Mouse (Mus musculus) hindbrain, embryonic 11.5 days (tissue): ENCODE results near the gene Kras. TPM values are rescaled to one million over a fixed set of nuclear protein-coding genes. Genes with fewer than 3 reads are reported as not detected.

Source experiments
- ATAC-seq: fragments of 200-750 bp; cut with Nextera tagmentation; 2 replicates; pipeline ENCODE4 v1.8.0; 2017; ENCODE audit warnings: mild to moderate bottlenecking, moderate TSS enrichment, moderate library complexity; ENCODE audit not compliant: low FRiP score
- DNase-seq: peaks from one replicate; pipeline ENCODE4 v3.0.0-alpha.2; 2015; ENCODE audit warnings: low spot score
- H3K27ac ChIP-seq: fragments of 300-500 bp; sonication (generic); 2 replicates; pipeline ENCODE4 v1.5.1; 2014; ENCODE audit warnings: mild to moderate bottlenecking, low read depth, low read length
- H3K27me3 ChIP-seq: fragments of 300-500 bp; sonication (generic); 2 replicates; pipeline ENCODE4 v1.6.1; 2014; ENCODE audit warnings: mild to moderate bottlenecking, low read length, moderate library complexity, mixed read lengths; ENCODE audit not compliant: control insufficient read depth, insufficient read depth
- H3K36me3 ChIP-seq: fragments of 300-500 bp; sonication (generic); 2 replicates; pipeline ENCODE4 v1.6.1; 2014; ENCODE audit warnings: mild to moderate bottlenecking, low read length, moderate library complexity, mixed read lengths; ENCODE audit not compliant: control insufficient read depth, insufficient read depth
- H3K4me1 ChIP-seq: fragments of 300-500 bp; sonication (generic); replicated peaks from 2 replicates; pipeline ENCODE4 v1.6.1; 2014; ENCODE audit warnings: low read length, mixed read lengths; ENCODE audit not compliant: control insufficient read depth, insufficient read depth
- H3K4me2 ChIP-seq: fragments of 300-500 bp; sonication (generic); replicated peaks from 2 replicates; pipeline ENCODE4 v1.6.1; 2014; ENCODE audit warnings: mild to moderate bottlenecking, low read depth, low read length
- H3K4me3 ChIP-seq: fragments of 300-500 bp; sonication (generic); 2 replicates; pipeline ENCODE4 v1.5.1; 2014; ENCODE audit warnings: low read depth, low read length
- H3K9ac ChIP-seq: fragments of 300-500 bp; sonication (generic); 2 replicates; pipeline ENCODE4 v1.6.1; 2014; ENCODE audit warnings: low read depth, low read length
- H3K9me3 ChIP-seq: fragments of 300-500 bp; sonication (generic); 2 replicates; pipeline ENCODE4 v1.6.1; 2016; ENCODE audit warnings: low read length; ENCODE audit not compliant: control insufficient read depth
- WGBS: fragments of 180-500 bp; shearing (Covaris S2); extraction: QIAGEN DNeasy Blood & Tissue Kit; methylation state at CpG from one replicate; pipeline ENCODE4 v1.1.7; 2014; 5-methylcytosine and 5-hydroxymethylcytosine counted together
- polyA plus RNA-seq: library from polyadenylated mRNA; unstranded; fragments of >200 nt; fragmentation: Nextera tagmentation; extraction: Ambion mirVana; gene quantifications from 2 replicates; pipeline ENCODE4 v1.2.1, GENCODE M21; 2014

Gene Kras
- polyA plus RNA-seq, 1 experiment from 2014 or later = 129 TPM

DNA sequence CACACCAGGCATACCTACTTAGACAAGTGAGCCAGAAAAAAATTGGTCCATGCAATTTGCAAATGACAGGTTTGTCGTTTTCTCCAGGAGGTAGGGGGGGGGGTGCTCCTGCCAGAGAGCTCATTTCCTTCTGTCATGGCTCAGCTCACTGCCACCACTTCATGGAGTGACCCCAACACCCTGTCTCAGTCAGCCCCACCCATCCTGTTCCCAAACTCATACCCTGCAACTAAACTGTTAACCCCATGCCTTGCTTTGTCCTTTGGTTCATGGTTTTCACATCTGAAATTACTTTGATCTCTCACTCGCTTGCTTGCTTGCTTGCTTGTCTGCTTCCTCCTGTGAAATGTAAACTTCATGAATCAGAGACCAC is 6.6 kb upstream of the Kras start:
- DNase-seq = no peak
- no peaks in the 10 kb centered on the region for H3K36me3 ChIP-seq
- no peak overlapping the region for H3K27ac ChIP-seq
- no peaks in the 10 kb centered on the region for H3K4me1 ChIP-seq
- WGBS = 58% methylated on average over 2 of the region's 2 CpGs
- H3K4me2 ChIP-seq = no peak overlapping the region
- H3K9ac ChIP-seq = no peak overlapping the region
- no peak overlapping the region for H3K4me3 ChIP-seq
- ATAC-seq = no peak
- H3K9me3 ChIP-seq = no peaks in the 10 kb centered on the region
- H3K27me3 ChIP-seq = no peaks in the 10 kb centered on the region

DNA sequence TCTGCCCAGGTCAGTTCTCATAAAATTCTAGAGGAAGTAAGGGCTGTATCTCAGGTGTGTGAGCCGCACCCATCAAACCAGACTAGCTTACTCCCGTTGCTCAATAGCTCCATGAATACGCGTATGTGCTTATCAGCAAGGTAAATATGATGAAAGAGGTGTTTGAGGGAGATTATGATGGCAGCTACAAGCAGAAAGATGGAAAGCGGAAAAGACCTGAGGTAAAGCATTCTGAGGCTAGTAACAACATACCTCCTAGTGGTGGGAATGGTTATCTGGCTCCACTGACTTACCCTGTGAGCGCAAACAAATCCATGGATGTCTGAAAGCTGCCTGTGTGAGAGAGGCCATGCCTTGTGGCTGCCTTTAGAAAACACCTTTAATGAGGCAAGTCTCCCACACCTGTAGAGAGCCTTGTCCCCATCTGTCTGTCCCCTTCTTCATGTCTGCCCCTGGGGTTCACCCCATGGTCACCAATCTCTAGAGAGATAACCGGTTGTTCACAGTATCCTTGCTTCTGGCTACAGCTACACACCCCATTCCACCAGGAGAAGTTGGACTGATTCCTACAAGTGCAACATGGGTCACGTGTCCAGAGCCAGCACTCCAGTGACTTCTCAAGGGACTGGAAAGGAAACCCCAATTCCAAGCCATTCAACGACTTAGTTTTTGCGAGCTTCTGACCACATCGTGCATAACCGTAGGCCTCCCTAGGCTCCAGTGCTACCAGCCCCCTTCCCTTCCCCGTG is 6.1 kb upstream of the Kras start:
- H3K4me2 ChIP-seq = no peak overlapping the region
- no peak overlapping the region for H3K27ac ChIP-seq
- H3K4me1 ChIP-seq = no peaks in the 10 kb centered on the region
- no peak overlapping the region for H3K4me3 ChIP-seq
- 87% methylated on average over 13 of the region's 13 CpGs for WGBS
- H3K9me3 ChIP-seq = no peaks in the 10 kb centered on the region
- no peaks in the 10 kb centered on the region for H3K36me3 ChIP-seq
- H3K27me3 ChIP-seq = no peaks in the 10 kb centered on the region
- DNase-seq (no peak), ATAC-seq (no peak)
- no peak overlapping the region for H3K9ac ChIP-seq

DNA sequence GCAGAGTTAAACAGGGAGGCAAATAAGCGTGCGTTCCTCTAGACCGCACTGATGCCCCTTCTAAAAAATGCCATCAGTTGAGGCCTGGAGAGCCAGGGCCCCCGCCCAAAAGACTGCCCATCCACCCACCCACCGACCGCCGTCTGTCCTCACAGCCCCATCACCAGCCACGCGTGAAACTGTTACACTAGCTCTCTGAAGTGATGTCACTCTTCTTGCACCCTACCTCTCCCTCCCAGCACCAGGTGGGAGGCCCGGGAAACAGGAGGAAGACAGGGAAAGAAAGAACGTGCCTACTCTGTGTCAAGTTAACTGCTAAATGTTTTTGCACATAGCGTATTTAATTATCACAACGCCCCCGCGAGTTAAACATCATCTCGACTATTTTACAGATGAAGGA is 781 bp upstream of the Kras start:
- peak overlapping the region; percentile 76 for H3K4me2 ChIP-seq
- no peaks in the 10 kb centered on the region for H3K27me3 ChIP-seq
- no peaks in the 10 kb centered on the region for H3K36me3 ChIP-seq
- WGBS = 12% methylated on average over 16 of the region's 16 CpGs
- peak overlapping the region; percentile 89; the same call in 1 of the 2 replicates for H3K27ac ChIP-seq
- peak overlapping the region; percentile 98 for H3K9ac ChIP-seq
- ATAC-seq = no peak; the same call in 1 of the 2 replicates
- peaks cover 2% of the 10 kb centered on the region; the same call in 1 of the 2 replicates for H3K4me1 ChIP-seq
- no peak for DNase-seq
- H3K4me3 ChIP-seq = peak overlapping the region; percentile 93
- H3K9me3 ChIP-seq = no peaks in the 10 kb centered on the region

DNA sequence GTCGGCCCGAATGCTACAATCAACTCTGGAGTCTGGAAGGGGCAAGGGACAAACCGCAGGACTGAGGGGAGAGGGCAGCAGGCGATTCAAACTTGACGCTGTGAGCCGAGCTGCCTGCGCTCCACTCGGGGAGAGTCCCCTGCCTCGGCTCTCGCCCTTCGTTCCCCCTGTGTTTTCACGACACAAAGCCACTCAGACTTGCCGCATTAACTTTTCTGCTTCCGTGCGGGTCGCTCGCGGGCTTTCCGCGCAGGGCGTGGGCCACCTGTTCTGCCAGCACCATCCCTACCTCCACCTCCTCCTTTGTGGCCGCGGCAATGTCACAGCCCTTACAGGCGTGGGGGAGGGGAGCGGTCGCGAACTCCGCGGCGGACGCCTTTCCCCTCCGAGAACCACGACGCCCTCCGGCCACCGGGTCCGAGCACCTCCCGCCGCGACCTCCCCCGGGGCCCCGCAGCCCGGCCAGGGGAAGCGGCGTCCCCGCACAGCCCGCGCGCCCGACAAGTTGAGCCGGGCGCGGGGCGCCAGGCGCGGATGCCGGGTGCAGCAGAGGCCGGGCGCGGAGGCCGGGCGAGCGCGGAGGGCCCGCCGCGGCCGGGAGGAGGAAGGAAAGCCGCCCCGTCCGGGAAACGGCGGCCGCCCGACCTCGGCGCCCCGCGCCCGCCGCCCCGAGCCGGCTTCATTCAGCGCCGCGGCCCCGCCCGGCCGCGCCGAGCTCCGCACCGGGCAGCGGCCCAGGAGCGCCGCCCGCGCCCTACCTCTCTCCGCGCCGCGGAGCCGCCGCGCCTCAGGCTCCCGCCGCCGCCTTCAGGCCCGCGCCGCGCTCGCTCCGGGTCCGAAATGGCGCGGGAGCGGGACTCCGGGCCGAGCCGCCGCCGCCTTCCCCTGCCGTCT is 501 bp downstream of the Kras start:
- peak; percentile 70 for ATAC-seq
- no peaks in the 10 kb centered on the region for H3K36me3 ChIP-seq

DNA sequence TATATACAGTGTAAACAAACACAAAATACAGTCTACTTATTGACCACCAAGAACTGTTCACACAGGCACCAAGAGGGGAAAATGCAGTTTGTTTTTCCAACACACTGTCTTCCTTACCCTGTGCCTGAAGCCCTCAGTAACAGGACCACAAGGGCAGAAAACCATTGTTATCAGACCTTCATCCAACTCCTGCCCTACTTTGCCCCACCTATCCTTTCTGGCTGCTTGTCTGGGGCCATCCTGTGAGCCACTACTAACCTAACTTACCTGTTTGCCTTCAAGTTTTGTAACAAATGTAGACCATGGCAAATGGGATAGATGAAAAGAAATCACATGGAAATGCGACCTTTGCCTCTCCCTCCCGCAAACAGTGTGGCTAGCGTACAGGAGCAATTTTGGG is 2.2 kb downstream of the Kras start:
- H3K4me3 ChIP-seq = peak overlapping the region; percentile 16
- no peaks in the 10 kb centered on the region for H3K27me3 ChIP-seq
- H3K9ac ChIP-seq = no peak overlapping the region
- H3K27ac ChIP-seq = no peak overlapping the region
- WGBS = 66% methylated on average over 3 of the region's 3 CpGs
- DNase-seq (peak; percentile 7), ATAC-seq (no peak)
- H3K36me3 ChIP-seq = no peaks in the 10 kb centered on the region
- H3K4me2 ChIP-seq = peak overlapping the region; percentile 24
- H3K4me1 ChIP-seq = peaks cover 2% of the 10 kb centered on the region; the same call in 1 of the 2 replicates
- H3K9me3 ChIP-seq = no peaks in the 10 kb centered on the region

More for the DNA sequence above, 501 bp downstream of the Kras start:
- WGBS = under 1% methylated on average over 62 of the region's 124 CpGs
- H3K27me3 ChIP-seq = no peaks in the 10 kb centered on the region
- peak overlapping the region; percentile 76 for H3K4me2 ChIP-seq
- DNase-seq = peak; percentile 67
- peaks cover 2% of the 10 kb centered on the region; the same call in 1 of the 2 replicates for H3K4me1 ChIP-seq
- H3K27ac ChIP-seq = peak overlapping the region; percentile 89
- H3K9ac ChIP-seq = peak overlapping the region; percentile 98
- no peaks in the 10 kb centered on the region for H3K9me3 ChIP-seq
- H3K4me3 ChIP-seq = peak overlapping the region; percentile 93

DNA sequence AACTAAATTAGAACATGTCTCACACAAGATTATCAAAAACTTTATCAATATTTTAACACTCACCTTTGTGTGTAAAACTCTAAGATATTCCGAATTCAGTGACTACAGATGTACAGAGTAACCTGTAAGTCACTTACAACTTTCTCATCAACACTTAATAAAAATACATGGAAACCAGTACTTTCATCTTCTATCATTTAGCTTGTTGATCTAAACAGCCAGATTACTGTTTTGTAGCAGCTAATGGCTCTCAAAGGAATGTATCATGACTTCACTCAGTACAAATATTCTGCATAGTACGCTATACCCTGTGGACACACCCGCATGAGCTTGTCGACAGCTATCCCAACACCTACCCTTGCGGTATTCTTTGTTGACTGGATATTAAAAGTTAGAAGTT is 3.2 kb downstream of the Kras start:
- no peaks in the 10 kb centered on the region for H3K27me3 ChIP-seq
- no peaks in the 10 kb centered on the region for H3K36me3 ChIP-seq
- no peaks in the 10 kb centered on the region for H3K9me3 ChIP-seq
- no peak for ATAC-seq
- H3K4me2 ChIP-seq = no peak overlapping the region
- H3K4me1 ChIP-seq = peaks cover 2% of the 10 kb centered on the region; the same call in 1 of the 2 replicates
- DNase-seq = no peak
- WGBS = 95% methylated on average over 5 of the region's 5 CpGs
- H3K27ac ChIP-seq = no peak overlapping the region
- H3K4me3 ChIP-seq = no peak overlapping the region
- no peak overlapping the region for H3K9ac ChIP-seq

DNA sequence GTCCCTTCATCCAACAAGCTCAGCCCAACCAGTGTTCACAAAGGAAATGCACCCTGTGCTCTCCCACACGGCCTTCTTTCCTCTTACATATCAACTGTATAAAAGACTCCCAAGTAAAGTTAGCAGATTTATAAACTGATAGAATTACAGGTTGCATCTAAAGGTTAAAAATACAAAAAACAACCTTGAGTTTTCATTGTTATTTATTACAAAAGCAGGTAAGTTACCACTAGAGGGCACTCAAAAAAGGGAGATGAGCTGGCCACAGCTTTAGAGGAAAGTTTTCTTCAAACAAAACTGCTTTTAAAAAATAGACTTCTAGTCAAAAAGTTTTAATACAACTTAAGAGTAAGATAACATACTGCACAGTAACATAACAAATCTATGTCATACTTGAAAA is 7.5 kb downstream of the Kras start:
- ATAC-seq (no peak), DNase-seq (peak; percentile 26)
- no peaks in the 10 kb centered on the region for H3K36me3 ChIP-seq
- no peaks in the 10 kb centered on the region for H3K27me3 ChIP-seq
- H3K4me2 ChIP-seq = no peak overlapping the region
- no peaks in the 10 kb centered on the region for H3K4me1 ChIP-seq
- no peak overlapping the region for H3K9ac ChIP-seq
- no peaks in the 10 kb centered on the region for H3K9me3 ChIP-seq
- no peak overlapping the region for H3K4me3 ChIP-seq
- 53% methylated on average over 1 of the region's 1 CpGs for WGBS
- H3K27ac ChIP-seq = no peak overlapping the region

DNA sequence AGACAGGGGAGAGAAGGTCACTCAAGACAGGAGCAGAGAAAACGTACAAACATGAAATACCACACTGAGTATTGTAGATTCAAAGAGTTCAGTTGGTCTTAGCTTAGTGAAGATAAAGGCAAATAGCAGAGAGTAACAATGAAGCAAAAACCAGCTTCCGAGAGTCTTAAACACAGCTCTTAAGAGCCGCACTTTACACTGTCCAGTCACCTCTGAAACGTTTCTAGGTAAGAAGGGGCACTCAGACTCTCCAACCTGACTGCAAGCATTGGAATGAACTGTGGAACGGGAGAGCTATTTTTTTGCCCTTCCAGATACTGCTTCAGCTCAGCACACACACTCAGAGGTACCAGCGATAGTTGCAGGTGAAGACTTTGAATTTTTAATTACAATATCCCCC is 9.8 kb downstream of the Kras start:
- no peak overlapping the region for H3K4me2 ChIP-seq
- WGBS = 92% methylated on average over 6 of the region's 6 CpGs
- H3K9ac ChIP-seq = no peak overlapping the region
- H3K36me3 ChIP-seq = no peaks in the 10 kb centered on the region
- DNase-seq (no peak), ATAC-seq (no peak)
- no peaks in the 10 kb centered on the region for H3K9me3 ChIP-seq
- no peak overlapping the region for H3K27ac ChIP-seq
- H3K27me3 ChIP-seq = no peaks in the 10 kb centered on the region
- no peaks in the 10 kb centered on the region for H3K4me1 ChIP-seq
- H3K4me3 ChIP-seq = no peak overlapping the region
